In the genomic region with DNA sequence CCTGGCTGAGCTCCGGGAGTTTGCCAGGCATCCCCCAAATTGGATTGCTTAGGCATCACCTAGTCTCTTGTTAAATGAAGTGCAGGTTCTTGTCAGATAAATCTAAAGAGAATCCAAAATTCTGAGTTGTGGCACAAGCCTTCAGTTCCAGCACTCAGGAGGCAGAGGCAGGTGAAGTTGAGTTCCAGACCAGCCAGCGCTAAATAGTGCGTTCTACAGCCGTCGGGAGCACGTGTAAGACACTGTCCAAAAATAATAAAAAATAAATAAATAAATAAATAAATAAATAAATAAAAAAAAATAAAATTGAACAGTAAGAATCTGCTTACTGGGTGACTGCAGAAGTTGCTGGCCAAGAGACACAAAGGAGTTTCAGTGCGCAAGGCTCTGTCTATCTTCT, we compare ENCODE assay signal across 7 mouse cellular contexts. TPM values are rescaled to one million over a fixed set of nuclear protein-coding genes. Genes with fewer than 3 reads are reported as not detected.
DNase-seq lines count a peak whose midpoint lies in the region; ATAC-seq and TF ChIP-seq lines count a peak whose summit lies in the region.

No protein-coding gene starts in this region.

- peaks cover 7% of the 10 kb centered on the region; the same call in 1 of the 2 replicates for H3K4me1 ChIP-seq in lung, embryonic 15.5 days
- H3K4me1 ChIP-seq in forebrain, postnatal 0 days (ENCODE audit: insufficient read depth), result 0 out of 2 replicates have a peak, but pooled peaks cover 7% of the 10 kb centered on the region
- H3K4me1 ChIP-seq in liver, embryonic 15.5 days (replicated peaks), result peaks cover 11% of the 10 kb centered on the region; the same call in 1 of the 2 replicates
- peaks cover 5% of the 10 kb centered on the region; the same call in 1 of the 2 replicates for H3K4me1 ChIP-seq in stomach, embryonic 16.5 days (ENCODE audit: control insufficient read depth, insufficient read depth, low read length)

- no peaks in the 10 kb centered on the region for H3K9me3 ChIP-seq in lung, embryonic 15.5 days
- H3K9me3 ChIP-seq in forebrain, postnatal 0 days (ENCODE audit: low read length), result no peaks in the 10 kb centered on the region
- no peaks in the 10 kb centered on the region for H3K9me3 ChIP-seq in liver, embryonic 15.5 days (replicated peaks)
- no peaks in the 10 kb centered on the region for H3K9me3 ChIP-seq in stomach, embryonic 16.5 days (replicated peaks; ENCODE audit: control insufficient read depth, low read length)

- no peak for TF ChIP-seq CTCF in forebrain, postnatal 0 days (IDR thresholded peaks at IDR 0.05; ENCODE audit: low read depth)

- H3K9ac ChIP-seq in lung, embryonic 15.5 days, result no peak overlapping the region
- H3K9ac ChIP-seq in forebrain, postnatal 0 days, result peak overlapping the region; percentile 31; the same call in 1 of the 2 replicates
- H3K9ac ChIP-seq in liver, embryonic 15.5 days, result no peak overlapping the region
- no peak overlapping the region; the same call in 1 of the 2 replicates for H3K9ac ChIP-seq in stomach, embryonic 16.5 days (ENCODE audit: low read length)

- H3K27ac ChIP-seq in lung, embryonic 15.5 days, result no peak overlapping the region
- H3K27ac ChIP-seq in forebrain, postnatal 0 days (ENCODE audit: low read depth, low read length), result no peak overlapping the region
- H3K27ac ChIP-seq in liver, embryonic 15.5 days (replicated peaks), result no peak overlapping the region
- no peak overlapping the region for H3K27ac ChIP-seq in stomach, embryonic 16.5 days (ENCODE audit: low read length)

- 18% methylated on average over 7 of the region's 7 CpGs for WGBS in lung, embryonic 15.5 days
- WGBS in forebrain, postnatal 0 days, result 16% methylated on average over 7 of the region's 7 CpGs
- 15% methylated on average over 7 of the region's 7 CpGs for WGBS in liver, embryonic 15.5 days (ENCODE audit: insufficient replicate concordance)
- 21% methylated on average over 7 of the region's 7 CpGs for WGBS in stomach, embryonic 16.5 days

- ATAC-seq in lung, embryonic 15.5 days (ENCODE audit: borderline replicate concordance, extremely low read depth, low FRiP score, low TSS enrichment), result no peak
- ATAC-seq in forebrain, postnatal 0 days, result no peak
- no peak for ATAC-seq in liver, embryonic 15.5 days (ENCODE audit: insufficient read depth)
- ATAC-seq in stomach, embryonic 16.5 days (ENCODE audit: insufficient read depth, low FRiP score), result no peak

- peaks cover 13% of the 10 kb centered on the region for H3K27me3 ChIP-seq in lung, embryonic 15.5 days
- H3K27me3 ChIP-seq in forebrain, postnatal 0 days (ENCODE audit: insufficient read depth, low read length), result peaks cover 10% of the 10 kb centered on the region
- H3K27me3 ChIP-seq in liver, embryonic 15.5 days, result peaks cover 26% of the 10 kb centered on the region
- H3K27me3 ChIP-seq in stomach, embryonic 16.5 days (ENCODE audit: control insufficient read depth, insufficient read depth, low read length), result no peaks in the 10 kb centered on the region; the same call in 1 of the 2 replicates

- peak overlapping the region; percentile 44 for H3K4me3 ChIP-seq in lung, embryonic 15.5 days
- H3K4me3 ChIP-seq in forebrain, postnatal 0 days (ENCODE audit: low read depth, low read length), result peak overlapping the region; percentile 34
- H3K4me3 ChIP-seq in liver, embryonic 15.5 days (replicated peaks), result peak overlapping the region; percentile 56
- H3K4me3 ChIP-seq in stomach, embryonic 16.5 days (replicated peaks; ENCODE audit: low read length), result peak overlapping the region; percentile 58

- H3K36me3 ChIP-seq in lung, embryonic 15.5 days, result no peaks in the 10 kb centered on the region
- H3K36me3 ChIP-seq in forebrain, postnatal 0 days (ENCODE audit: insufficient read depth), result no peaks in the 10 kb centered on the region
- no peaks in the 10 kb centered on the region for H3K36me3 ChIP-seq in liver, embryonic 15.5 days (replicated peaks)
- no peaks in the 10 kb centered on the region for H3K36me3 ChIP-seq in stomach, embryonic 16.5 days (ENCODE audit: control insufficient read depth, insufficient read depth, low read length)

- DNase-seq in lung, postnatal 25 days (ENCODE audit: low spot score), result no peak
- DNase-seq in forebrain, postnatal 0 days, result no peak
- DNase-seq in spleen, postnatal 4 days (ENCODE audit: low spot score in 2 of 2), result no peak
- DNase-seq in layer of hippocampus, adult 8-10 months (ENCODE audit: low spot score in 2 of 2), result no peak

- peak overlapping the region; percentile 86 for H3K4me2 ChIP-seq in lung, embryonic 15.5 days
- peak overlapping the region; percentile 65 for H3K4me2 ChIP-seq in forebrain, postnatal 0 days (ENCODE audit: low read depth)
- peak overlapping the region; percentile 69 for H3K4me2 ChIP-seq in liver, embryonic 15.5 days
- peak overlapping the region; percentile 78 for H3K4me2 ChIP-seq in stomach, embryonic 16.5 days (ENCODE audit: low read depth, low read length)

RNA-seq across cellular contexts. Expression of gene Neurod1, which starts 27.4 kb away (rescaled TPM):
- polyA plus RNA-seq in lung, embryonic 15.5 days (2015; fragmentation: Nextera tagmentation; extraction: Ambion mirVana), result not detected in 2 replicates
- 14.2 and 15.9 TPM in 2 replicates for total RNA-seq in forebrain, postnatal 0 days (2014; rRNA removed)
- polyA plus RNA-seq in forebrain, postnatal 0 days (2015; fragmentation: Nextera tagmentation; extraction: Ambion mirVana), result 29.8 and 43.0 TPM in 2 replicates
- not detected in 2 replicates for polyA plus RNA-seq in liver, embryonic 15.5 days (2015; fragmentation: Nextera tagmentation; extraction: Ambion mirVana)
- polyA plus RNA-seq in stomach, embryonic 16.5 days (2015; fragmentation: Nextera tagmentation; extraction: Ambion mirVana), result 1.1 and 1.8 TPM in 2 replicates
- total RNA-seq in layer of hippocampus, adult 8-10 months (2022), result 10 to 100 TPM; 19.6 to 28.3 (median 22.9) TPM

RNA-seq across cellular contexts. Expression of gene Cerkl, which starts 27.5 kb away (rescaled TPM):
- 0.10 and 0.30 TPM in 2 replicates for polyA plus RNA-seq in lung, embryonic 15.5 days (2015; fragmentation: Nextera tagmentation; extraction: Ambion mirVana)
- 0.15 and 0.52 TPM in 2 replicates for total RNA-seq in forebrain, postnatal 0 days (2014; rRNA removed)
- polyA plus RNA-seq in forebrain, postnatal 0 days (2015; fragmentation: Nextera tagmentation; extraction: Ambion mirVana), result 1.1 and 1.2 TPM in 2 replicates
- 4.3 and 4.8 TPM in 2 replicates for polyA plus RNA-seq in liver, embryonic 15.5 days (2015; fragmentation: Nextera tagmentation; extraction: Ambion mirVana)
- 1.5 and 1.7 TPM in 2 replicates for polyA plus RNA-seq in stomach, embryonic 16.5 days (2015; fragmentation: Nextera tagmentation; extraction: Ambion mirVana)
- 1 to 10 TPM; 5.9 to 7.8 (median 6.4) TPM for total RNA-seq in layer of hippocampus, adult 8-10 months (2022)

Comparison
In these comparisons a context has a peak if more than half of its experiments do, and no peak if none do; other contexts are left out.
1. RNA of gene Neurod1, which starts 27.4 kb away (polyA plus RNA-seq): 29.8 to 43.0 TPM in forebrain, postnatal 0 days; 1.1 to 1.8 TPM in stomach, embryonic 16.5 days, not detected in lung, embryonic 15.5 days and not detected in liver, embryonic 15.5 days; every median in the first group is over 10 times any median in the second.
2. Peak in every context shown above with its lines, with median percentiles within 50 percentile points of each other: H3K4me2 ChIP-seq and H3K4me3 ChIP-seq.